Mouse (Mus musculus) liver, embryonic 11.5 days (tissue): Measurements from ENCODE around the gene Calml4. TPM values are rescaled to one million over a fixed set of nuclear protein-coding genes. Genes with fewer than 3 reads are reported as not detected.

Experiments
- ATAC-seq: fragments of 200-750 bp; cut with Nextera tagmentation; replicated peaks from 2 replicates; pipeline ENCODE4 v1.8.0; 2017; ENCODE audit warnings: moderate number of reproducible peaks, mild to moderate bottlenecking, moderate TSS enrichment, moderate library complexity; ENCODE audit not compliant: low FRiP score
- DNase-seq: peaks from one replicate; pipeline ENCODE4 v3.0.0-alpha.2; 2017; ENCODE audit warnings: low spot score
- H3K27ac ChIP-seq: fragments of 300-500 bp; sonication (generic); 2 replicates; pipeline ENCODE4 v1.5.1; 2014; ENCODE audit warnings: mild to moderate bottlenecking, low read depth, low read length, control low read depth
- H3K27me3 ChIP-seq: fragments of 300-500 bp; sonication (generic); replicated peaks from 2 replicates; pipeline ENCODE4 v1.6.1; 2014; ENCODE audit warnings: low read length, mixed read lengths; ENCODE audit not compliant: control insufficient read depth, insufficient read depth
- H3K36me3 ChIP-seq: fragments of 300-500 bp; sonication (generic); 2 replicates; pipeline ENCODE4 v1.6.1; 2014; ENCODE audit warnings: mild to moderate bottlenecking, low read length, moderate library complexity, mixed read lengths; ENCODE audit not compliant: control insufficient read depth, insufficient read depth
- H3K4me1 ChIP-seq: fragments of 300-500 bp; sonication (generic); replicated peaks from 2 replicates; pipeline ENCODE4 v1.6.1; 2014; ENCODE audit warnings: low read length, mixed read lengths; ENCODE audit not compliant: control insufficient read depth, insufficient read depth
- H3K4me2 ChIP-seq: fragments of 300-500 bp; sonication (generic); 2 replicates; pipeline ENCODE4 v1.6.1; 2014; ENCODE audit warnings: mild to moderate bottlenecking, control low read depth, moderate library complexity
- H3K4me3 ChIP-seq: fragments of 300-500 bp; sonication (generic); 2 replicates; pipeline ENCODE4 v1.5.1; 2014; ENCODE audit warnings: low read depth, low read length, control low read depth
- H3K9ac ChIP-seq: fragments of 300-500 bp; sonication (generic); 2 replicates; pipeline ENCODE4 v1.6.1; 2014; ENCODE audit warnings: low read depth, low read length, control low read depth
- H3K9me3 ChIP-seq: fragments of 300-500 bp; sonication (generic); 2 replicates; pipeline ENCODE4 v1.6.1; 2016; ENCODE audit warnings: low read length, inconsistent platforms, mixed read lengths; ENCODE audit not compliant: control insufficient read depth
- WGBS: fragments of 180-500 bp; shearing (Covaris S2); extraction: QIAGEN DNeasy Blood & Tissue Kit; methylation state at CpG from one replicate; pipeline ENCODE4 v1.1.7; 2014; 5-methylcytosine and 5-hydroxymethylcytosine counted together
- polyA plus RNA-seq: library from polyadenylated mRNA; unstranded; fragments of >200 nt; fragmentation: Nextera tagmentation; extraction: Ambion mirVana; gene quantifications from 2 replicates; pipeline ENCODE4 v1.2.1, GENCODE M21; 2014

Calml4 gene
- polyA plus RNA-seq: 1.8 and 2.6 TPM in 2 replicates

- DNase-seq (no peak), ATAC-seq (no peak)
- WGBS: 60% methylated on average over 20 of the region's 20 CpGs
- no peaks in the 10 kb centered on the region for H3K9me3 ChIP-seq
- H3K9ac ChIP-seq: no peak within 1 kb of the TSS
- H3K36me3 ChIP-seq: no peaks in the 10 kb centered on the region
- H3K4me1 ChIP-seq: peaks cover 17% of the 10 kb centered on the region
- no peaks in the 10 kb centered on the region for H3K27me3 ChIP-seq
- H3K27ac ChIP-seq: peak within 1 kb of the TSS; percentile 19; the same call in 1 of the 2 replicates
- H3K4me3 ChIP-seq: no peak within 1 kb of the TSS
- H3K4me2 ChIP-seq: no peak within 1 kb of the TSS
Measured at GRCm38 (mm10) chr9:62857719-62858261, at the start of gene Calml4. Calml4 (plus strand) TSS chr9:62858080.

- peak overlapping the region; percentile 100 for H3K4me3 ChIP-seq
- DNase-seq (no peak), ATAC-seq (no peak)
- H3K4me1 ChIP-seq: peaks cover 22% of the 10 kb centered on the region
- WGBS: 14% methylated on average over 8 of the region's 8 CpGs
- H3K9me3 ChIP-seq: no peaks in the 10 kb centered on the region
- no peaks in the 10 kb centered on the region for H3K27me3 ChIP-seq
- H3K27ac ChIP-seq: peak overlapping the region; percentile 93
- H3K9ac ChIP-seq: peak overlapping the region; percentile 98
- 0 out of 2 replicates have a peak, but pooled peaks cover 2% of the 10 kb centered on the region for H3K36me3 ChIP-seq
- H3K4me2 ChIP-seq: peak overlapping the region; percentile 98
Measured at GRCm38 (mm10) chr9:62810095-62810494, 47.8 kb upstream of the Calml4 start.

- peak overlapping the region; percentile 100 for H3K4me3 ChIP-seq
- 0 out of 2 replicates have a peak, but pooled peaks cover 2% of the 10 kb centered on the region for H3K36me3 ChIP-seq
- H3K27ac ChIP-seq: peak overlapping the region; percentile 93
- under 1% methylated on average over 58 of the region's 58 CpGs for WGBS
- H3K27me3 ChIP-seq: no peaks in the 10 kb centered on the region
- H3K4me1 ChIP-seq: peaks cover 22% of the 10 kb centered on the region
- H3K4me2 ChIP-seq: peak overlapping the region; percentile 98
- no peaks in the 10 kb centered on the region for H3K9me3 ChIP-seq
- peak; percentile 72 for ATAC-seq
- peak; percentile 65 for DNase-seq
- H3K9ac ChIP-seq: peak overlapping the region; percentile 98
Measured at GRCm38 (mm10) chr9:62810543-62811515, 47.1 kb upstream of the Calml4 start.

GRCm38 (mm10) chr9:62811516-62812121 is 46.3 kb upstream of the Calml4 start, which contains the start of gene Fem1b:
Fem1b (minus strand) TSS chr9:62811934.
- 0 out of 2 replicates have a peak, but pooled peaks cover 2% of the 10 kb centered on the region for H3K36me3 ChIP-seq
- peaks cover 22% of the 10 kb centered on the region for H3K4me1 ChIP-seq
- H3K4me2 ChIP-seq: peak within 1 kb of the TSS; percentile 98
- peak within 1 kb of the TSS; percentile 98 for H3K9ac ChIP-seq
- H3K27ac ChIP-seq: peak within 1 kb of the TSS; percentile 93
- DNase-seq (peak; percentile 95), ATAC-seq (peak; percentile 87)
- no peaks in the 10 kb centered on the region for H3K9me3 ChIP-seq
- peak within 1 kb of the TSS; percentile 100 for H3K4me3 ChIP-seq
- H3K27me3 ChIP-seq: no peaks in the 10 kb centered on the region
- WGBS: under 1% methylated on average over 66 of the region's 68 CpGs

GRCm38 (mm10) chr9:62812216-62813049 is 45.4 kb upstream of the Calml4 start:
- Histone ChIP-seq H3K9ac (peak overlapping the region; percentile 98), H3K4me2 (peak overlapping the region; percentile 98), H3K4me1 (peaks cover 22% of the 10 kb centered on the region), H3K27me3 (no peaks in the 10 kb centered on the region), H3K4me3 (peak overlapping the region; percentile 100), H3K27ac (peak overlapping the region; percentile 93), H3K36me3 (0 out of 2 replicates have a peak, but pooled peaks cover 2% of the 10 kb centered on the region), H3K9me3 (no peaks in the 10 kb centered on the region)
- DNase-seq (no peak), ATAC-seq (no peak)
- WGBS: 17% methylated on average over 14 of the region's 14 CpGs

GRCm38 (mm10) chr9:62814751-62815150 is 43.1 kb upstream of the Calml4 start:
- Histone ChIP-seq H3K4me3 (no peak overlapping the region), H3K9me3 (no peaks in the 10 kb centered on the region), H3K9ac (no peak overlapping the region), H3K36me3 (no peaks in the 10 kb centered on the region), H3K27ac (peak overlapping the region; percentile 43; the same call in 1 of the 2 replicates), H3K4me2 (no peak overlapping the region), H3K4me1 (peaks cover 15% of the 10 kb centered on the region), H3K27me3 (no peaks in the 10 kb centered on the region)
- 71% methylated on average over 2 of the region's 2 CpGs for WGBS
- DNase-seq (no peak), ATAC-seq (no peak)

GRCm38 (mm10) chr9:62816323-62817098 is 41.4 kb upstream of the Calml4 start:
- H3K4me2 ChIP-seq: no peak overlapping the region
- DNase-seq: no peak
- H3K9me3 ChIP-seq: no peaks in the 10 kb centered on the region
- no peak overlapping the region for H3K27ac ChIP-seq
- 76% methylated on average over 9 of the region's 9 CpGs for WGBS
- H3K36me3 ChIP-seq: no peaks in the 10 kb centered on the region
- H3K27me3 ChIP-seq: no peaks in the 10 kb centered on the region
- ATAC-seq: no peak
- H3K4me3 ChIP-seq: no peak overlapping the region
- H3K9ac ChIP-seq: no peak overlapping the region
- peaks cover 15% of the 10 kb centered on the region for H3K4me1 ChIP-seq
